Mouse (Mus musculus): ENCODE data around the gene Cdon.

DNA sequence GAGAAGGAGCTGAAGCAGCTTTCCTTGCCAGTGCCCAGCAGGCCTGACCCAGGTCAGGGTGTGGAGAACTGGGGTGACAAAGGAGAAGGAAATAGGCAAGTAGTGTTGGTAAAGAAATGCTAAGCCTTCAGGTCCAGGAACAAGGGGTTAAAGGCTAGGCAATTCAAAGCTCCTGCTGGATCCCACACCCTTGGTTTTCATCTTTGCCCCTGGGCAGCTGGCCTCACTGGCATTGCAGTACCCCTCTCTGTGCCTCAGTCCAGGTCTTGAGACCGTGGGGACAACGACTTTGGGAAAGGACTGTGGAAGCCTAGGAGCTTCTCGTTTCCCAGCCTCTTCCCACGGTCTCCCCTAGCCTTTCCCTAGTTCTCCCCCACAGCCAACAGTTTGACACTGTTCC lies 93.0 kb downstream of the Cdon start:
- TF ChIP-seq HCFC1 (IDR thresholded peaks at IDR 0.05; ENCODE audit: borderline replicate concordance, insufficient read depth, low read length) = no peak
- TF ChIP-seq ZNF384 (IDR thresholded peaks at IDR 0.05; ENCODE audit: low read depth, low read length) = no peak
- no peak for TF ChIP-seq ZC3H11A (IDR thresholded peaks at IDR 0.05; ENCODE audit: borderline replicate concordance, low read depth, low read length)
- no peak for TF ChIP-seq CHD2 (IDR thresholded peaks at IDR 0.05; ENCODE audit: low read depth, low read length)
- TF ChIP-seq MAFK (IDR thresholded peaks at IDR 0.05; ENCODE audit: insufficient read depth, low read depth, low read length) = no peak

All from ES-E14 (cell line).